Mouse (Mus musculus) kidney, postnatal 0 days (tissue): ENCODE data around the gene Faf2. TPM values are rescaled to one million over a fixed set of nuclear protein-coding genes. Genes with fewer than 3 reads are reported as not detected.
"Not testable (repeated sequence)": the region's sequence is repeated elsewhere in the genome, so short reads cannot be mapped to it uniquely, and the experiment has no call there.

Source experiments
- ATAC-seq: fragments of 200-750 bp; cut with Nextera tagmentation; replicated peaks from 2 replicates; pipeline ENCODE4 v1.8.0; 2017; ENCODE audit warnings: low read depth, moderate number of reproducible peaks, moderate TSS enrichment, moderate library complexity; ENCODE audit not compliant: low FRiP score
- DNase-seq: peaks from one replicate; pipeline ENCODE4 v3.0.0-alpha.2; 2016; ENCODE audit warnings: low spot score
- H3K27ac ChIP-seq: fragments of 300-500 bp; sonication (generic); 2 replicates; pipeline ENCODE4 v1.5.1; 2014; ENCODE audit warnings: mild to moderate bottlenecking
- H3K27me3 ChIP-seq: fragments of 300-500 bp; sonication (generic); 2 replicates; pipeline ENCODE4 v1.6.1; 2014; ENCODE audit warnings: low read length, mixed read lengths; ENCODE audit not compliant: insufficient read depth
- H3K36me3 ChIP-seq: fragments of 300-500 bp; sonication (generic); 2 replicates; pipeline ENCODE4 v1.6.1; 2014; ENCODE audit warnings: low read length, mixed read lengths; ENCODE audit not compliant: insufficient read depth
- H3K4me1 ChIP-seq: fragments of 300-500 bp; sonication (generic); replicated peaks from 2 replicates; pipeline ENCODE4 v1.6.1; 2014; ENCODE audit warnings: antibody characterized with exemption, low read length, mixed read lengths; ENCODE audit not compliant: insufficient read depth
- H3K4me2 ChIP-seq: fragments of 300-500 bp; sonication (generic); 2 replicates; pipeline ENCODE4 v1.6.1; 2014; ENCODE audit warnings: mild to moderate bottlenecking, low read length, moderate library complexity, mixed read lengths
- H3K4me3 ChIP-seq: fragments of 300-500 bp; sonication (generic); replicated peaks from 2 replicates; pipeline ENCODE4 v1.5.1; 2014; ENCODE audit warnings: low read depth, low read length
- H3K9ac ChIP-seq: fragments of 300-500 bp; sonication (generic); 2 replicates; pipeline ENCODE4 v1.6.1; 2014; ENCODE audit warnings: low read depth, low read length
- H3K9me3 ChIP-seq: fragments of 300-500 bp; sonication (generic); replicated peaks from 2 replicates; pipeline ENCODE4 v1.6.1; 2016; ENCODE audit warnings: low read length, inconsistent platforms, mixed read lengths
- CTCF ChIP-seq: IDR thresholded peaks from 2 replicates; pipeline ENCODE4 v1.5.1; 2016; ENCODE audit warnings: antibody characterized with exemption, low read depth, mild to moderate bottlenecking, moderate library complexity
- WGBS: fragments of 180-500 bp; shearing (Covaris S2); extraction: QIAGEN DNeasy Blood & Tissue Kit; methylation state at CpG from one replicate; pipeline ENCODE4 v1.1.7; 2014; 5-methylcytosine and 5-hydroxymethylcytosine counted together
- polyA plus RNA-seq: library from polyadenylated mRNA; unstranded; fragments of >200 nt; fragmentation: Nextera tagmentation; extraction: Ambion mirVana; gene quantifications from 2 replicates; pipeline ENCODE4 v1.2.1, GENCODE M21; 2015

The Faf2 gene
- polyA plus RNA-seq, 1 experiment from 2014 or later, result 61.2 TPM

DNA sequence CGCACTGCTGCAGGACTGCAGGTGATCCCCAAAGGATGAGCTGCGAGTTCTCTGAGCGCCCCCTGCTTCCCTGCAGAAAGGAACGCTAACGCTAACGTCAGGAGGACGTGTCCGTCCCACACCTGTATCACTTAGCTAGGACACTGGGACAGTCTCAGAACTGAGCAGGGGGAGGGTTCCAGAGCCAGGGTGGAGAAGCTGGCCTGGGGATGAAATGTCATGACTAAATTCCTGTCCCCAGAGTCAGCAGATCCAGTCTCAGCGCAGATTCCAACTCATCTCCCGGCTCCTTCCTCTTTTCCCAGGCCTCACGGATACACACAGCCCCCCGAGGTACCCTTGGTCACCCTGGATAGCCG, 11.0 kb upstream of the Faf2 start:
- H3K4me2 ChIP-seq, result peak overlapping the region; percentile 95
- peak overlapping the region; percentile 77 for H3K4me3 ChIP-seq
- H3K27me3 ChIP-seq, result no peaks in the 10 kb centered on the region
- H3K36me3 ChIP-seq, result no peaks in the 10 kb centered on the region
- ATAC-seq (peak; percentile 9; the same call in 1 of the 2 replicates), DNase-seq (peak; percentile 34)
- H3K9me3 ChIP-seq, result no peaks in the 10 kb centered on the region
- peak overlapping the region; percentile 76 for H3K27ac ChIP-seq
- no peak for TF ChIP-seq CTCF
- peak overlapping the region; percentile 87 for H3K9ac ChIP-seq
- 9% methylated on average over 13 of the region's 13 CpGs for WGBS
- peaks cover 6% of the 10 kb centered on the region; the same call in 1 of the 2 replicates for H3K4me1 ChIP-seq

- ATAC-seq, result peak; percentile 75
- Histone ChIP-seq H3K27me3 (no peaks in the 10 kb centered on the region), H3K4me2 (peak within 1 kb of the TSS; percentile 95), H3K36me3 (no peaks in the 10 kb centered on the region), H3K4me3 (peak within 1 kb of the TSS; percentile 77), H3K4me1 (peaks cover 6% of the 10 kb centered on the region; the same call in 1 of the 2 replicates), H3K9me3 (no peaks in the 10 kb centered on the region), H3K9ac (peak within 1 kb of the TSS; percentile 87), H3K27ac (peak within 1 kb of the TSS; percentile 76)
- no peak for TF ChIP-seq CTCF
- 1% methylated on average over 57 of the region's 66 CpGs for WGBS
- DNase-seq, result peak; percentile 84
These were observed 10.4 kb upstream of the Faf2 start, which contains the start of gene Cltb for GRCm38 (mm10) chr13:54610972-54611754. Cltb (minus strand) TSS chr13:54611344.

DNA sequence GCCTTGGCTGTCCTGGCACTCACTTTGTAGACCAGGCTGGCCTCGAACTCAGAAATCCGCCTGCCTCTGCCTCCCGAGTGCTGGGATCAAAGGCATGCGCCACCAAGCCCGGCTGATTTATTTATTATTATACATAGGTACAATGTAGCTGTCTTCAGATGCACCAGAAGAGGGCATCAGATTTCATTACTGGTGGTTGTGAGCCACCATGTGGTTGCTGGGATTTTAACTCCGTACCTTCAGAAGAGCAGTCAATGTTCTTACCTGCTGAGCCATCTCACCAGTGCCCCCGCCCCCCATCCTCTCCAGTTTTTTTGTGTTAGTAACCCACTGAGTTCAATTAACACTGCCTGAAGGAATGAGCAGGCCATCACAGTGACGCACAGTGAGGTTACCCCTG, 8.4 kb upstream of the Faf2 start:
- WGBS, result 86% methylated on average over 8 of the region's 8 CpGs
- H3K9ac ChIP-seq, H3K4me3 ChIP-seq, H3K36me3 ChIP-seq, ATAC-seq, H3K27ac ChIP-seq, H3K9me3 ChIP-seq, DNase-seq, H3K4me2 ChIP-seq, H3K27me3 ChIP-seq, H3K4me1 ChIP-seq: not testable (repeated sequence)
- TF ChIP-seq CTCF, result peak; percentile 41

- Histone ChIP-seq H3K9ac (no peak overlapping the region), H3K4me3 (no peak overlapping the region), H3K9me3 (no peaks in the 10 kb centered on the region), H3K27me3 (no peaks in the 10 kb centered on the region), H3K4me2 (no peak overlapping the region), H3K4me1 (no peaks in the 10 kb centered on the region), H3K27ac (no peak overlapping the region), H3K36me3 (no peaks in the 10 kb centered on the region)
- 79% methylated on average over 8 of the region's 8 CpGs for WGBS
- DNase-seq (no peak), ATAC-seq (no peak)
- TF ChIP-seq CTCF, result no peak
These were observed 5.3 kb upstream of the Faf2 start for GRCm38 (mm10) chr13:54616307-54616706.

DNA sequence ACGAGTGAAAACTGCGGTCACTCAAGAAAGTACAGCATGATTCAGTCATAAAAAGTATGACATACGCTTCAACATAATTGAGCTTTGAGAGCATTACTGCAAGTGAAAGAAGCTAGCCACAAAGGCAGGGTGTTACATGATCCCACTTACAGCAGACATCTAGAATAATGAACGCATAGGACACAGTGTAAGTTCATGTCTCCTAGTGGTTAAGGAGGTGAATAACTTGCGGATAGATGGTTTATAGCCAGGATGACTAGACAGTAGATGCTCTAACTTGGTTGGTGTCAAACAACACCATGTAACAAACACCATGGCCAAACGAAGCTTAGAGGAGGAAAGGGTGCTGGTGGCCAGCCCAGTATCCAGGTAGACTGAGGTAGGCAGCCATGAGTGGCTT, 4.6 kb upstream of the Faf2 start:
- WGBS, result 55% methylated on average over 6 of the region's 6 CpGs
- no peak for DNase-seq
- no peaks in the 10 kb centered on the region for H3K27me3 ChIP-seq
- no peaks in the 10 kb centered on the region for H3K36me3 ChIP-seq
- no peak overlapping the region for H3K4me2 ChIP-seq
- TF ChIP-seq CTCF, result peak; percentile 32; the same call in 1 of the 2 replicates
- H3K27ac ChIP-seq, result no peak overlapping the region
- no peak overlapping the region for H3K4me3 ChIP-seq
- H3K9ac ChIP-seq, result no peak overlapping the region
- H3K4me1 ChIP-seq, result no peaks in the 10 kb centered on the region
- no peaks in the 10 kb centered on the region for H3K9me3 ChIP-seq
- ATAC-seq, result no peak

DNA sequence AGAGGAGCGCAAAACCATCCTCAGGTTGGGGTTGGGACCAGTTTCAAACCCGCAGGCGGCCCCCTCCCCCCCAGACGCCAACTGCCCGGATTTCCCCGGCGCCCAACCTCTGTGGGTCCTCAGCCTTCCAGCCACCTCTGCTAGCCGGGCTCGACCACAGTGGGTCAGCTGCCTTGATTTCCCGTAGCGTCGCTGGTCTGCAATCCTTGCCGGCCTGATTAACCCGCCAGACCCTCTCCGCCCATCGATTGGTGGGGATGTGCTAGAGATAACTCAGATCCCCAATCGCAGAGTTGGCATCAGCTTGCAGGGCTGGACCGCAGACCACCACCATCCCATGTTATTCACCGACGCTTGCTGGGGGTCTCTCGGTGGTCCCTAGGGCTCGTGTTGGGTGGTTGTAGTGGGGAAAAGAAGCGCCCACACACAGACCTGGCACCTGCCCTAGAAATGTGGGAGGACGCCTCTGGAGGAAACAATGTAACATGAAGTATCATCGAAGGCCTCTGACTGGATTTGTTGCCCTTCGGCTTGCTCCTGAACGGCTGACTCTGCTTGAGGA, 457 bp downstream of the Faf2 start:
- H3K4me2 ChIP-seq, result peak overlapping the region; percentile 85
- peak overlapping the region; percentile 81 for H3K27ac ChIP-seq
- peak; percentile 34 for DNase-seq
- 0 out of 2 replicates have a peak, but pooled peaks cover 7% of the 10 kb centered on the region for H3K4me1 ChIP-seq
- peak; percentile 17; the same call in 1 of the 2 replicates for ATAC-seq
- H3K9me3 ChIP-seq, result no peaks in the 10 kb centered on the region
- H3K27me3 ChIP-seq, result no peaks in the 10 kb centered on the region
- peak overlapping the region; percentile 99 for H3K4me3 ChIP-seq
- peak overlapping the region; percentile 90 for H3K9ac ChIP-seq
- no peak for TF ChIP-seq CTCF
- no peaks in the 10 kb centered on the region for H3K36me3 ChIP-seq
- 1% methylated on average over 27 of the region's 27 CpGs for WGBS
